Comparison of ENCODE assay signal across 19 mouse cellular contexts in genomic region chr10:76865936-76866335, GRCm38 (mm10).
DNase-seq lines count a peak whose midpoint lies in the region; ATAC-seq and TF ChIP-seq lines count a peak whose summit lies in the region.
"Had no signal": no experiment of that assay in that cellular context is flagged by ENCODE, and none has a peak within 500 bp of the region (broad histone marks: within the 10 kb centered on the region; RNA-seq: fewer than 3 reads in every experiment).

No protein-coding gene starts in this region.

- no peaks in the 10 kb centered on the region for H3K9me3 ChIP-seq in hindbrain, postnatal 0 days (ENCODE audit: low read length)
- H3K9me3 ChIP-seq: embryonic facial prominence, embryonic 10.5 days; embryonic facial prominence, embryonic 12.5 days; forebrain, embryonic 13.5 days; forebrain, embryonic 15.5 days had no signal

- peak overlapping the region; percentile 68 for H3K27ac ChIP-seq in cerebellum, adult 2 months (ENCODE audit: insufficient read depth, low read length)
- no peak overlapping the region for H3K27ac ChIP-seq in thymus, adult 2 months (ENCODE audit: control insufficient read depth, insufficient read depth, low read length)
- H3K27ac ChIP-seq in olfactory bulb, adult 2 months (ENCODE audit: insufficient read depth, low read depth, low read length), result peak overlapping the region; percentile 2; the same call in 1 of the 2 replicates
- no peak overlapping the region for H3K27ac ChIP-seq in hindbrain, postnatal 0 days
- H3K27ac ChIP-seq: embryonic facial prominence, embryonic 10.5 days; embryonic facial prominence, embryonic 12.5 days; forebrain, embryonic 13.5 days; forebrain, embryonic 15.5 days had no signal

- ATAC-seq in cerebellum, adult (ENCODE audit: insufficient number of reproducible peaks, low FRiP score, low TSS enrichment), result no peak
- ATAC-seq in hindbrain, postnatal 0 days, result no peak
- ATAC-seq: forebrain, embryonic 13.5 days; forebrain, embryonic 15.5 days; forebrain, postnatal 0 days had no signal

- no peak for TF ChIP-seq CTCF in cerebellum, adult 2 months (IDR thresholded peaks at IDR 0.05; ENCODE audit: borderline replicate concordance, insufficient read depth, low read depth, low read length)
- no peak for TF ChIP-seq CTCF in thymus, adult 2 months (IDR thresholded peaks at IDR 0.05; ENCODE audit: borderline replicate concordance, control insufficient read depth, extremely low read depth, insufficient read depth, low read length, poor library complexity)
- TF ChIP-seq CTCF in olfactory bulb, adult 2 months (IDR thresholded peaks at IDR 0.05; ENCODE audit: insufficient read depth, low read depth, low read length), result no peak
- no peak for TF ChIP-seq CTCF in hindbrain, postnatal 0 days (IDR thresholded peaks at IDR 0.05; ENCODE audit: low read depth)

- H3K9ac ChIP-seq in hindbrain, postnatal 0 days (replicated peaks; ENCODE audit: low read length), result no peak overlapping the region
- H3K9ac ChIP-seq: embryonic facial prominence, embryonic 12.5 days; forebrain, embryonic 13.5 days; forebrain, embryonic 15.5 days; forebrain, postnatal 0 days had no signal

- H3K27me3 ChIP-seq in cerebellum, adult 2 months (ENCODE audit: control insufficient read depth, insufficient read depth, low read length), result no peaks in the 10 kb centered on the region
- no peaks in the 10 kb centered on the region for H3K27me3 ChIP-seq in thymus, adult 2 months (ENCODE audit: control insufficient read depth, insufficient read depth, low read length)
- H3K27me3 ChIP-seq in hindbrain, postnatal 0 days (ENCODE audit: insufficient read depth, low read length), result no peaks in the 10 kb centered on the region
- H3K27me3 ChIP-seq: embryonic facial prominence, embryonic 12.5 days; forebrain, embryonic 13.5 days; forebrain, embryonic 15.5 days had no signal

- no peaks in the 10 kb centered on the region for H3K36me3 ChIP-seq in thymus, adult 2 months (ENCODE audit: control insufficient read depth, insufficient read depth, low read length)
- no peaks in the 10 kb centered on the region for H3K36me3 ChIP-seq in hindbrain, postnatal 0 days (ENCODE audit: insufficient read depth, low read length)
- H3K36me3 ChIP-seq: embryonic facial prominence, embryonic 10.5 days; embryonic facial prominence, embryonic 12.5 days; forebrain, embryonic 15.5 days had no signal

- no peak overlapping the region for H3K4me3 ChIP-seq in cerebellum, adult 2 months (replicated peaks; ENCODE audit: insufficient read depth, low read depth, low read length)
- no peak overlapping the region for H3K4me3 ChIP-seq in thymus, adult 2 months (ENCODE audit: control insufficient read depth, insufficient read depth, low read length)
- H3K4me3 ChIP-seq in olfactory bulb, adult 2 months (ENCODE audit: insufficient read depth, low read depth, low read length), result no peak overlapping the region
- H3K4me3 ChIP-seq in hindbrain, postnatal 0 days (ENCODE audit: low read length), result no peak overlapping the region
- H3K4me3 ChIP-seq: embryonic facial prominence, embryonic 10.5 days; embryonic facial prominence, embryonic 12.5 days; forebrain, embryonic 13.5 days; forebrain, embryonic 15.5 days had no signal

- peak in 1 of 2 experiments; percentile 67 for DNase-seq in cerebellum, adult 2 months
- peak; percentile 24 for DNase-seq in thymus, postnatal 25 days
- DNase-seq in thymus, adult 2 months, result no peak
- no peak for DNase-seq in hindbrain, postnatal 0 days (ENCODE audit: low spot score)
- DNase-seq: adrenal gland, adult 2 months; adrenal gland, postnatal 10 days; adrenal gland, postnatal 25 days; cerebellum, adult 11 months; cerebellum, adult 18-20 months; cerebellum, adult 9-10 months; cerebellum, postnatal 10 days; cerebellum, postnatal 25 days; forebrain, postnatal 0 days had no signal

- TF ChIP-seq POLR2A in cerebellum, adult 2 months (IDR thresholded peaks at IDR 0.05; ENCODE audit: borderline replicate concordance, insufficient read depth, low read length), result no peak
- TF ChIP-seq POLR2A in thymus, adult 2 months (IDR thresholded peaks at IDR 0.05; ENCODE audit: control insufficient read depth, extremely low read depth, insufficient read depth, low read length, poor library complexity), result no peak
- TF ChIP-seq POLR2A in olfactory bulb, adult 2 months (IDR thresholded peaks at IDR 0.05; ENCODE audit: insufficient read depth, low read depth, low read length), result no peak

- no peak overlapping the region for H3K4me2 ChIP-seq in hindbrain, postnatal 0 days (ENCODE audit: low read depth, low read length)
- H3K4me2 ChIP-seq: embryonic facial prominence, embryonic 12.5 days; forebrain, embryonic 13.5 days; forebrain, embryonic 15.5 days had no signal

- peaks cover 14% of the 10 kb centered on the region; the same call in 1 of the 2 replicates for H3K4me1 ChIP-seq in cerebellum, adult 2 months (ENCODE audit: control insufficient read depth, insufficient read depth, low read length)
- no peaks in the 10 kb centered on the region; the same call in 1 of the 2 replicates for H3K4me1 ChIP-seq in thymus, adult 2 months (replicated peaks; ENCODE audit: control insufficient read depth, insufficient read depth, low read length)
- peaks cover 6% of the 10 kb centered on the region for H3K4me1 ChIP-seq in olfactory bulb, adult 2 months (ENCODE audit: control insufficient read depth, insufficient read depth, low read length)
- H3K4me1 ChIP-seq in hindbrain, postnatal 0 days (ENCODE audit: insufficient read depth, low read length), result no peaks in the 10 kb centered on the region
- H3K4me1 ChIP-seq: embryonic facial prominence, embryonic 10.5 days; embryonic facial prominence, embryonic 12.5 days; forebrain, embryonic 13.5 days; forebrain, embryonic 15.5 days had no signal

Comparison
In these comparisons a context has a peak if more than half of its experiments do, and no peak if none do; other contexts are left out.
1. H3K27ac ChIP-seq: peak in cerebellum, adult 2 months (single experiment) and olfactory bulb, adult 2 months (single experiment); none in thymus, adult 2 months (single experiment) and hindbrain, postnatal 0 days (single experiment).